Mouse (Mus musculus): ENCODE results near the gene Arhgap23. TPM values are rescaled to one million over a fixed set of nuclear protein-coding genes. Genes with fewer than 3 reads are reported as not detected.

The Arhgap23 gene
- polyA plus RNA-seq, 1 experiment from 2014 or later = 6.8 TPM

DNA sequence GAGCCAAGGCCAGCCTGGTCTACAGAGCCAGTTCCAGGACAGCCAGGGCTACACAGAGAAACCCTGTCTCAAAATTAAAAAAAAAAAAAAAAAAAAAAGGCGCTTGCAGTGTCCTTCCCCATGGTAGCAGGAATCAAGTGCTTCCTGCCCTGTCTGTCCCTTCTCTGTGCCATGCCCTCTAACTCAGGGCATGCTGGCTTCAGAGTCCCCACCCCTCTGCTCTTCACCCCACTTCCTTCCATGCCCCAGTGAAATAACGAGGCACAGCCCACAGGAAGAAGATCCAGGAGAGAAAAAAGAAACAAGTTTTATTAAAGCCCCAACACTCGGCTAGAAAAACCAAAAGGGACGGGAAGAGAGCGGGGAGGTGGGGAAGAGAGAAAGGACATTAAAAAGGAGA is 93.7 kb downstream of the Arhgap23 start:
- Histone ChIP-seq H3K4me2 (no peak overlapping the region), H3K27me3 (no peaks in the 10 kb centered on the region), H3K4me1 (replicated peaks) (peaks cover 24% of the 10 kb centered on the region), H3K9me3 (replicated peaks) (no peaks in the 10 kb centered on the region), H3K4me3 (replicated peaks) (no peak overlapping the region), H3K27ac (no peak overlapping the region), H3K36me3 (no peaks in the 10 kb centered on the region), H3K9ac (no peak overlapping the region)
- no peak for ATAC-seq (ENCODE audit: low read depth)
- DNase-seq = no peak
- WGBS (ENCODE audit: insufficient replicate concordance) = 37% methylated on average over 5 of the region's 5 CpGs

DNA sequence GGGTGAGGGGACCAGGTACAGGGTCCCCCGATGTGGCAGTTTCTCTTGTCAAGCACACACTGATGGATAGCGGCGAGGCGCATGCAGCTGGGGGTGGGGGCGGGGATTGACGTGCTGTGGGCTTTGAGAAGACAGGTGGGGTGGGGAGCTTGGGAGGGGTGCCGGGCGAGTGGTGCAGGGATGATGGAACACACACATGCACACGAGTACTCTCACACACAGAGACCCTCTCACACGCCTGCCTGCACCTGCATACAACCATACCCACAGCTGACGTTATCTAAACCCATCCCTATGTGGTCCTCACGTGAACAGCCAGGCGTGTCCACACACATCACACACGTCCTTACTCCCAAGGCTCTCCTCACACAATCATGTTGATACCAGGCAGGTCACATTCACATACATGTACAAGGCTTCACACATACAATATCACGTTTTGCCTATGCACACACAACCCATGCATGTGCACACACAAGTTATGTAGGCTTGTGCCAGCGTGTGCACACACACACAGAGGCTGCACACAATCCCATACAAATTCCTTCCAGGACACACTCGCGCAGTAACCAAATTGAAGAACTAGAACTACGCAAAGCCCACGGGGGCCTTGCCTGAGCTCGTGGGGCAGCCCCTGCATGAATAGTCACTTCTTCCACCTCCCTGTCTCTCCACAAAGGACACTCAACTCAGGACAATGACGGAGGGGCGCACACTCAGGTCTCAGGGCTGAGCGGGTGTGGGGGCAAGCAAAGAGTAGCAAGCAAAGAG is 94.6 kb downstream of the Arhgap23 start:
- Histone ChIP-seq H3K9me3 (replicated peaks) (no peaks in the 10 kb centered on the region), H3K9ac (no peak overlapping the region), H3K27me3 (0 out of 2 replicates have a peak, but pooled peaks cover 5% of the 10 kb centered on the region), H3K4me2 (no peak overlapping the region), H3K4me1 (replicated peaks) (peaks cover 24% of the 10 kb centered on the region), H3K27ac (no peak overlapping the region), H3K4me3 (replicated peaks) (no peak overlapping the region), H3K36me3 (no peaks in the 10 kb centered on the region)
- ATAC-seq (ENCODE audit: low read depth) (no peak), DNase-seq (no peak)
- 73% methylated on average over 24 of the region's 24 CpGs for WGBS (ENCODE audit: insufficient replicate concordance)

DNA sequence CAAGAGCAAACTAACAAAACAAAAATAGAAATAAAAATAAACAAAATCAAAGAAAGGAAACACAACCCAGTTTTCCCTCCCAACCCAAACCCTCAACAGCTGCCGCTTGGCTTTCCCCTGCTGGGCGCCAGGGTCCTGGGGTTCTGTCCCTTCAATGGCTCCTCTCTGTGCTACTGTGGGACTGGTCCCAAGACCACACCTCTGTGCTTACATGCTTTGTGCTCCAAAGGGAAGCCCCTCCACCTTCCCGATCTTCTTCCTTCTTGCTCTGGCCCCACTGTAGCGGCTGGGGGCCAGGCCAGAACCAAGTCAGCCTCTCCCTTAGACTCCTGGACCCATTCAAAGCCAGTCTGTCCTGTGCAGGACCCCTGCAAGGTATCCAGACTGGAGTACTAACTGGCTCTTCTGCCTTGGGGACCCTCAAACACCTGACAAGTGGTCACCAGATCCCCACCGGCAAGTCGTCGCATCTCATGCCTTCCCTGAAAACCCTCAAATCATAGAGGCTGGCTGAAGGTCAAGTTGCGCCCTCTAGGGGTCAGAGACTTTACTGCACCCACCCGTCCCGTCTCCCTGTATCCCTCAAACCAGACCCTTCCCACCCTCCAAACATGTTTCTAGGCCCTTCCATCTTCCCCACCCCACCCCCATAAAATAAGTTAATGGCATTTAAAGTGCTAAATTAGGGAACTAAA is 95.8 kb downstream of the Arhgap23 start:
- 0 out of 2 replicates have a peak, but pooled peaks have one; percentile 35 for ATAC-seq (ENCODE audit: low read depth)
- H3K27ac ChIP-seq = peak overlapping the region; percentile 58

DNA sequence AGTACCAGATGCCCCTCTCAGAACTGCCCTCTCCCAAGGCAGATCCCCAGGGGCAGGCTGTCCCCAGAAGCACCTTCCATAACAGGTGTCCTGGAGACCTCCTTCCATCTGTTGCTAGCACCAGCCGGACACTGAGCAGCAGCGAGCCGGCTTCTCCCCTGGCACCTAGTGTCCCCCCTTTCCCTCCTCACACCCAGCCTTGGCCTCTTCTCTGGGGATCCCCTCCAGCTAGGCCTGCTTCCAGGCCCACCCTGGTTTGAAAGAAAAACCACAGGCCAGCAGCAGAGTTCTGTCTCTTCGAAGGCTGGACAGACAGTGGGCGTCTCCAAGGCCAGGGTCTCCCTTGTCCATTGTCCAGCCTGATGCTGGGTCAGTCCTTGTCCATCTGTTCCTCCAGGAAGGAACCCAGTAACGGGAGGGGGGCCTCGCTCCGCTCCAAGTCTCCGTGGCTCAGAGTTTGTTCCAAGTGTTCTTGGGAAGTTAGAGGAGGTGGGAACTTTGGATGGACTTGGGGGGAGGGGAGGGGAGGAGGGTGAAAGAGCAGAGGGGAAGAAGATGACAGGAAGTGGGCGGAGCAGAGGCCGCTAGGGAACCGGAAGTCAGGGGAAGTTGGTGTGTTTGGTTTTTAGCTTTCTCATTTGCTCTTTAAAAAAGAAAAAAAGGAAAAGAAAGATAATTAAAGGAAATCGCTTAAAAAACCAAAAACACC is 96.5 kb downstream of the Arhgap23 start:
- Histone ChIP-seq H3K4me1 (replicated peaks) (peaks cover 24% of the 10 kb centered on the region), H3K36me3 (no peaks in the 10 kb centered on the region), H3K27ac (peak overlapping the region; percentile 58), H3K9me3 (replicated peaks) (no peaks in the 10 kb centered on the region), H3K9ac (peak overlapping the region; percentile 45; the same call in 1 of the 2 replicates), H3K4me2 (peak overlapping the region; percentile 67), H3K4me3 (replicated peaks) (peak overlapping the region; percentile 47), H3K27me3 (0 out of 2 replicates have a peak, but pooled peaks cover 9% of the 10 kb centered on the region)
- WGBS (ENCODE audit: insufficient replicate concordance) = 16% methylated on average over 13 of the region's 13 CpGs
- DNase-seq = no peak
- peak; percentile 31 for ATAC-seq (ENCODE audit: low read depth)

More for the DNA sequence above, 95.8 kb downstream of the Arhgap23 start:
- Histone ChIP-seq H3K4me2 (peak overlapping the region; percentile 67), H3K9me3 (replicated peaks) (no peaks in the 10 kb centered on the region), H3K4me3 (replicated peaks) (peak overlapping the region; percentile 47), H3K36me3 (no peaks in the 10 kb centered on the region), H3K9ac (peak overlapping the region; percentile 45; the same call in 1 of the 2 replicates), H3K27me3 (0 out of 2 replicates have a peak, but pooled peaks cover 9% of the 10 kb centered on the region), H3K4me1 (replicated peaks) (peaks cover 24% of the 10 kb centered on the region)
- WGBS (ENCODE audit: insufficient replicate concordance) = 27% methylated on average over 10 of the region's 10 CpGs
- DNase-seq = peak; percentile 61

DNA sequence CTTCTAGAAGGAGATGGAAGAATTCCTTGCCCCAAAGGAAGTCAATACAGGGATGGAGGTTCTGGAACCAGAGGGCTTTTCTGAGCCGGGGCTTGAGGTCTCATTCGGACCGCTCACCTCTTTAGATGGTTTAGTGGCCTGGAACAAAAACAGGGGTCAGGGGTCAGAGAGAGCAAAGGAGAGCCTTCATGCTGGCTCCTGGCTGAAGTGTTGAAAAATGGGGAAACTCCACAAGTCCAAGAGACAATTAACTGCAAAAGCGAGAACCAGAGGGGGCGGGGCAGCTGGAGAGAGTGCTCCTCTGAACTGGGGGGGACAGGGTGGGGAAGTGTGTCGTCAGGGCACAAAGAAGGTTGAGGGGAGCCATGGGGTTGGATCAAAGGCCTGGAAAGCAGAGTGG is 97.2 kb downstream of the Arhgap23 start:
- Histone ChIP-seq H3K9me3 (replicated peaks) (no peaks in the 10 kb centered on the region), H3K27me3 (0 out of 2 replicates have a peak, but pooled peaks cover 9% of the 10 kb centered on the region), H3K9ac (no peak overlapping the region), H3K4me2 (peak overlapping the region; percentile 67), H3K4me3 (replicated peaks) (peak overlapping the region; percentile 47), H3K36me3 (no peaks in the 10 kb centered on the region), H3K4me1 (replicated peaks) (peaks cover 24% of the 10 kb centered on the region), H3K27ac (peak overlapping the region; percentile 27; the same call in 1 of the 2 replicates)
- DNase-seq = no peak
- ATAC-seq (ENCODE audit: low read depth) = no peak
- 67% methylated on average over 6 of the region's 6 CpGs for WGBS (ENCODE audit: insufficient replicate concordance)

DNA sequence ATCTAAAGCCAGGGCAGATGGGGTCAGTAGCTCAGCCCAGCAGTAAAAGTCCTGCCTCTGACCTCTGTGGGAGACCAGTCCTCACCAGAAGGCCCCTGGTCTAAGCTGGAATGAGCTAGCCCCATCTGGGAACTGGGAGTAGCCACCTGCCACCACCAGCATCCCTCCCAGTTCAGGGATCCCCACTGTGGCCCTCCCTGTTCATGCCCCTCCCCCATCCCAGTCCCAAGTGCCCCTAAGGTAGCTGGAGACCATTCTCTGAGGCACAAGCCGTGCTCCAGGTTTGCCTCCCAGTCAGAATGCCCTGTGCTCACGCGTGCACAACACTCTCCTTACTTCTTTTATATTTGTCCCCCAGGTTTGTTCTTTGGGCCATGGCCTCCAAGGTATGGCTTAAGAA is 97.7 kb downstream of the Arhgap23 start:
- Histone ChIP-seq H3K4me3 (replicated peaks) (no peak overlapping the region), H3K9ac (no peak overlapping the region), H3K27ac (no peak overlapping the region), H3K36me3 (no peaks in the 10 kb centered on the region), H3K4me1 (replicated peaks) (peaks cover 24% of the 10 kb centered on the region), H3K4me2 (no peak overlapping the region), H3K9me3 (replicated peaks) (no peaks in the 10 kb centered on the region), H3K27me3 (0 out of 2 replicates have a peak, but pooled peaks cover 9% of the 10 kb centered on the region)
- DNase-seq (no peak), ATAC-seq (ENCODE audit: low read depth) (no peak)
- WGBS (ENCODE audit: insufficient replicate concordance) = 89% methylated on average over 3 of the region's 3 CpGs

DNA sequence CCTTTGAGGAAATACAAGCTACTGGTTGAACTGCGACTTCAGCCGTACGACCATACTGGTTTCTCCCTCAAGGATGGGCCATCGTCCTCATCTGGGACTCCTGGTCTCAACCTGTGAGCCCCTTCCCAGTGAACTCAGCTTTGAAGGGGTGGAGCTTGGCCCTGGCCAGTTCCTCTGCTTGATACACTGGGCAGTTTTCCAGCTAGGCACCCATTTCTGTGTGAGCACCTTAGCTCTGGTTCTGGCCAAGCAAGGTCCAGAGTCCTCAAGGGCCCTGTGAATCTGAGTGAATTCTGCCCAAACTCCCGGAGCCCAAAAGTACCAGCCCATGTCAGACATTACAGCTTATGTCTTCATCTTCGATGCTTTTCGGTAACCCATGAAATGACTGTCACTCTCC is 105.2 kb downstream of the Arhgap23 start:
- no peaks in the 10 kb centered on the region for H3K4me1 ChIP-seq (replicated peaks)
- ATAC-seq (ENCODE audit: low read depth) = no peak

DNA sequence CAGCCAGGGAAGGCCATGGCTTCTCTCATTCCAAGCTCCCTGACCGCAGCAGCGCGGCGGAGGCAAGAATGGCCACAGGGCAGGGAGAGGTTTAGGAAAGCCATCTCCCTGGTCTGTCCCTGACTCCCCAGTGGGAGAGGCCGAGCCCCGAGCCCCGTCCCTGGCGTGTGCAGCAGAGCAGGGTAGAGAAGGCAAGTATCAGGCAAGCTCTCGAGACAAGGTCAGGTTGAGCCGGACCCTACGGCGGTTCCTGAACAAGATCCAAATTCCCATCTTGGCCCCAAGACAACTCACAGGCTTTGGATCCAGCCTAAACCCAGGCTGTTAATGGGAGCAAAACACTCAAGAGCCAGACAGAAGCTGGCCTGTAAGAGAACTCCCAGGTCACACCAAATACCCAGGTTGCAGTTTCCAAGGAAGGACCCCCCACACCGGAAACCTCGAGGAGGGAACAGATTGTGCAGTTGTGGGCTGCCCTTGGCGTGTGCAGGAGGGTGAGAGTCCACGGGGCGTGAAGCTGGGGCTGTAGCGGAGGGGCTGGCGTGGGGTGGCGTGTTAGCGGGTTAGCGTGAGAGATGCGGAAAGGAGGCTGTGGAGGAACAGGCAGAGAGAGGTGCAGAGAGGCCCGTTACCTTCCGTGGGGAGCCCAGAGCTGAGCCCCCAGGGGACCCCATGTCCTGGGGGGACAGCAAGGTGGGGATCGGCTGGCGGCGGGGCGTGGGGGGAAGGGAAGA is 106.6 kb downstream of the Arhgap23 start:
- Histone ChIP-seq H3K9me3 (replicated peaks) (no peaks in the 10 kb centered on the region), H3K4me1 (replicated peaks) (no peaks in the 10 kb centered on the region), H3K27me3 (peaks cover 48% of the 10 kb centered on the region), H3K9ac (no peak overlapping the region), H3K4me2 (no peak overlapping the region), H3K36me3 (no peaks in the 10 kb centered on the region), H3K27ac (no peak overlapping the region), H3K4me3 (replicated peaks) (no peak overlapping the region)
- ATAC-seq (ENCODE audit: low read depth) = no peak
- 70% methylated on average over 29 of the region's 29 CpGs for WGBS (ENCODE audit: insufficient replicate concordance)
- DNase-seq = no peak

More for the DNA sequence above, 105.2 kb downstream of the Arhgap23 start:
- H3K4me2 ChIP-seq = no peak overlapping the region
- no peak overlapping the region for H3K9ac ChIP-seq
- no peaks in the 10 kb centered on the region for H3K9me3 ChIP-seq (replicated peaks)
- no peak overlapping the region for H3K27ac ChIP-seq
- 71% methylated on average over 7 of the region's 7 CpGs for WGBS (ENCODE audit: insufficient replicate concordance)
- DNase-seq = no peak
- H3K36me3 ChIP-seq = no peaks in the 10 kb centered on the region
- no peak overlapping the region for H3K4me3 ChIP-seq (replicated peaks)
- peaks cover 38% of the 10 kb centered on the region for H3K27me3 ChIP-seq

DNA sequence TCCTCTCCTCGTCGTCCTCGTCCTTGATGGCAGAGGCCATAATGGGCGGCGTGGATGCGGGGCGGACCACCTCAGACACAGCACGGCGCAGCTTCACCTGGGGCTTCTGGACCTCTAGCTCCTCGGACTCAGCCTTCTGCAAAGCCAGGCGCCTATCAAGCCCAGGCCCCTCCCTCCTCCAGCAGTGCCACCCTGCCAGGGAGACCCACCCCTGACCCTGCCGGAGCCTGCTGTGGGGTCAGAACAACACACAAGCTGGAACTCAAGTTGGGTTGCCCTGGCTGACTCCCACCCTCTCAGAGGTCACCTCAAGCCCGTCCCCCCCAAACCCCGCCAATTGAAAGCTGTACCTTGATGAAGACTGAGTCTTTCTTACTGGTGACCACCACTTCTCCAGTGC is 107.8 kb downstream of the Arhgap23 start:
- Histone ChIP-seq H3K36me3 (no peaks in the 10 kb centered on the region), H3K4me1 (replicated peaks) (no peaks in the 10 kb centered on the region), H3K27me3 (peaks cover 54% of the 10 kb centered on the region), H3K27ac (no peak overlapping the region), H3K9me3 (replicated peaks) (no peaks in the 10 kb centered on the region), H3K4me3 (replicated peaks) (no peak overlapping the region), H3K4me2 (no peak overlapping the region), H3K9ac (no peak overlapping the region)
- DNase-seq (no peak), ATAC-seq (ENCODE audit: low read depth) (no peak)
- WGBS (ENCODE audit: insufficient replicate concordance) = 67% methylated on average over 14 of the region's 14 CpGs

DNA sequence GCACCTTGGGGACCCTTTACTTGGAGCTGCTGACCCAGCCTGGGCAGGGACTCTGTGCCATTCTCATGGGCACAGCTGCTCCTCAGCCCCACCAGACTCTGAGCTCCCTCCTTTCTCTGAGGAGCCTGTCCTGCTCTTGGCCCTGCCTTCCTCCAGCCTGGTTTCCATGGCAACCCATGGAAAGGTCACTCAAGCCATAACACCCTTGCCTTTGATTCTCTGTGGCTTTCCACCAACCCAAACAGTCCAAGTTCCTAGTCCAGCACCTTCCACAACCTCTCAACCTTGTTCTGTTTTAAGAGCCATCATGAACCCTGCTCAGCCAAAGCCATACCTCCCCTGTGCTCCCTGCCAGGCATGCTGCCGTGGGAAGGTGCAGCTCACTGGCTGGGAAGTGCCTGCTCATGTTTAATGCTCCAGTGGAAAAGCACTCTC is 108.5 kb downstream of the Arhgap23 start:
- WGBS (ENCODE audit: insufficient replicate concordance) = 25% methylated on average over 1 of the region's 1 CpGs
- ATAC-seq (ENCODE audit: low read depth) (no peak), DNase-seq (no peak)
- H3K9me3 ChIP-seq (replicated peaks) = no peaks in the 10 kb centered on the region
- H3K27me3 ChIP-seq = peaks cover 62% of the 10 kb centered on the region
- no peaks in the 10 kb centered on the region for H3K4me1 ChIP-seq (replicated peaks)
- no peak overlapping the region for H3K9ac ChIP-seq
- H3K27ac ChIP-seq = no peak overlapping the region
- no peak overlapping the region for H3K4me3 ChIP-seq (replicated peaks)
- no peak overlapping the region for H3K4me2 ChIP-seq
- no peaks in the 10 kb centered on the region for H3K36me3 ChIP-seq
